In the genomic region with DNA sequence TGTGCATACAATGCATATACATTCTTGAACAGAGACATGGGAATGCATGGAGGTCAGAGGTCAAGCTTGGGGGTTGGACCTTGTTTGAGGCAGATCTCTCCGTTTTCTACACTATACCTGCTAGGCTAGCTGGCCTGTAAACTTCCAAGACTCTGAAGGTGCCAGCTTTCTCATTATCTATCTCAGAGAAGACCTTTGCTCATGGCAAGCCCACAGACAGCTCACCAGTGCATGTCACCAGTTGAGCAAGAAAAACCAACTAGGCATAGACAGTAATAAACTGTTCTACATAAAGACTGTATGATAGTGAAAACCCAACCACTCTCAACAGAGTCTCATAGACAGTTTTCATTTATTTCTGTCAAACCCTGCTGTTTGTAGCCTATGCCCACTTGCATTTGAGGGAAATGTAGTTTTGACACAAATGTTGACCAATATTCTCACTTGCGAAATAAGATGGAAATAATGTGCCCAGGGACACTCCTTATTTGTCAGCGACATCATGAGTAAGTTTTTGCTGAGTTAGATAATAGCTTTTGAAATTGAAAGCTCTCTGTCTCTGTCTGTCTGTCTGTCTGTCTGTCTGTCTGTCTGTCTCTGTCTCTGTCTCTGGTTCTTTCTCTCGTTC, we compare ENCODE assay signal across 29 mouse cellular contexts.
DNase-seq lines count a peak whose midpoint lies in the region; ATAC-seq lines count a peak whose summit lies in the region.
"Had no signal": no experiment of that assay in that cellular context is flagged by ENCODE, and none has a peak within 500 bp of the region (broad histone marks: within the 10 kb centered on the region; RNA-seq: fewer than 3 reads in every experiment).

No protein-coding gene starts in this region.

- no peaks in the 10 kb centered on the region for H3K36me3 ChIP-seq in hindbrain, embryonic 10.5 days
- no peaks in the 10 kb centered on the region for H3K36me3 ChIP-seq in hindbrain, embryonic 12.5 days
- H3K36me3 ChIP-seq: embryonic facial prominence, embryonic 15.5 days; forebrain, embryonic 12.5 days; heart, embryonic 12.5 days; hindbrain, embryonic 15.5 days; limb, embryonic 12.5 days; midbrain, embryonic 12.5 days; neural tube, embryonic 12.5 days had no signal

- H3K9me3 ChIP-seq in hindbrain, embryonic 10.5 days = no peaks in the 10 kb centered on the region
- H3K9me3 ChIP-seq in hindbrain, embryonic 12.5 days (replicated peaks) = no peaks in the 10 kb centered on the region
- H3K9me3 ChIP-seq: embryonic facial prominence, embryonic 15.5 days; forebrain, embryonic 12.5 days; heart, embryonic 12.5 days; hindbrain, embryonic 15.5 days; limb, embryonic 12.5 days; midbrain, embryonic 12.5 days; neural tube, embryonic 12.5 days had no signal

- no peak overlapping the region for H3K4me3 ChIP-seq in hindbrain, embryonic 10.5 days
- no peak overlapping the region for H3K4me3 ChIP-seq in hindbrain, embryonic 12.5 days
- H3K4me3 ChIP-seq in brown adipose tissue, adult 24 weeks (ENCODE audit: insufficient read depth, low read depth, low read length) = peak overlapping the region; percentile 32
- H3K4me3 ChIP-seq: embryonic facial prominence, embryonic 15.5 days; forebrain, embryonic 12.5 days; heart, embryonic 12.5 days; hindbrain, embryonic 15.5 days; left cerebral cortex, adult 2 months; limb, embryonic 12.5 days; midbrain, embryonic 12.5 days; myocyte; neural tube, embryonic 12.5 days had no signal

- H3K27me3 ChIP-seq in hindbrain, embryonic 10.5 days (ENCODE audit: insufficient read depth, poor library complexity, severe bottlenecking) = no peaks in the 10 kb centered on the region; the same call in 1 of the 2 replicates
- no peaks in the 10 kb centered on the region for H3K27me3 ChIP-seq in hindbrain, embryonic 12.5 days
- H3K27me3 ChIP-seq: embryonic facial prominence, embryonic 15.5 days; forebrain, embryonic 12.5 days; heart, embryonic 12.5 days; hindbrain, embryonic 15.5 days; limb, embryonic 12.5 days; midbrain, embryonic 12.5 days; neural tube, embryonic 12.5 days had no signal

- no peak overlapping the region for H3K27ac ChIP-seq in hindbrain, embryonic 10.5 days
- no peak overlapping the region for H3K27ac ChIP-seq in hindbrain, embryonic 12.5 days
- H3K27ac ChIP-seq in brown adipose tissue, adult 24 weeks (replicated peaks; ENCODE audit: low read depth, low read length) = peak overlapping the region; percentile 98
- H3K27ac ChIP-seq: embryonic facial prominence, embryonic 15.5 days; forebrain, embryonic 12.5 days; hindbrain, embryonic 15.5 days; left cerebral cortex, adult 2 months; limb, embryonic 12.5 days; macrophage; midbrain, embryonic 12.5 days; neural tube, embryonic 12.5 days had no signal

- no peaks in the 10 kb centered on the region for H3K4me1 ChIP-seq in hindbrain, embryonic 10.5 days (replicated peaks)
- no peaks in the 10 kb centered on the region for H3K4me1 ChIP-seq in hindbrain, embryonic 12.5 days
- peaks cover 5% of the 10 kb centered on the region for H3K4me1 ChIP-seq in brown adipose tissue, adult 24 weeks (ENCODE audit: control insufficient read depth, insufficient read depth, insufficient read length, low read length)
- H3K4me1 ChIP-seq: embryonic facial prominence, embryonic 15.5 days; forebrain, embryonic 12.5 days; heart, embryonic 12.5 days; hindbrain, embryonic 15.5 days; limb, embryonic 12.5 days; midbrain, embryonic 12.5 days; neural tube, embryonic 12.5 days had no signal

- no peak overlapping the region for H3K9ac ChIP-seq in hindbrain, embryonic 12.5 days
- H3K9ac ChIP-seq: embryonic facial prominence, embryonic 15.5 days; forebrain, embryonic 12.5 days; heart, embryonic 12.5 days; hindbrain, embryonic 15.5 days; limb, embryonic 12.5 days; midbrain, embryonic 12.5 days; neural tube, embryonic 12.5 days had no signal

- WGBS in hindbrain, embryonic 10.5 days = 88% methylated on average over 4 of the region's 4 CpGs
- 87% methylated on average over 4 of the region's 4 CpGs for WGBS in hindbrain, embryonic 12.5 days

- ATAC-seq in hindbrain, embryonic 12.5 days (ENCODE audit: low FRiP score) = no peak
- peak; percentile 21; the same call in 1 of the 2 replicates for ATAC-seq in megakaryocyte, adult 5-6 weeks (ENCODE audit: poor library complexity, severe bottlenecking)
- ATAC-seq: inflammation-experienced regulatory T-cells, adult 6 months had no signal

- DNase-seq in hindbrain, embryonic 10.5 days (ENCODE audit: low spot score) = peak; percentile 1
- peak; percentile 30 for DNase-seq in 416B (ENCODE audit: low read depth)
- DNase-seq in kidney, postnatal 10 days = no peak
- DNase-seq in layer of hippocampus, adult 18-20 months (ENCODE audit: low spot score in 2 of 2) = no peak
- DNase-seq: adrenal gland, postnatal 10 days; cerebellum, adult 11-12 months; cerebellum, adult 9-11 months; gastrocnemius, postnatal 14 days; heart, adult 18-20 months; heart, postnatal 4 days; kidney, adult 9 months; kidney, postnatal 14 days; right cerebral cortex, adult 18-20 months; right cerebral cortex, postnatal 4 days; thymus, postnatal 4 days had no signal

- no peak overlapping the region for H3K4me2 ChIP-seq in hindbrain, embryonic 12.5 days (replicated peaks)
- H3K4me2 ChIP-seq: embryonic facial prominence, embryonic 15.5 days; forebrain, embryonic 12.5 days; heart, embryonic 12.5 days; hindbrain, embryonic 15.5 days; limb, embryonic 12.5 days; midbrain, embryonic 12.5 days; neural tube, embryonic 12.5 days had no signal

Comparison
In these comparisons a context has a peak if more than half of its experiments do, and no peak if none do; other contexts are left out.
1. DNase-seq: peak in hindbrain, embryonic 10.5 days (single experiment) and 416B (single experiment); none in kidney, postnatal 10 days (single experiment) and layer of hippocampus, adult 18-20 months (0 of 2).